ENCODE assay signal across 9 mouse cellular contexts in the genomic region with DNA sequence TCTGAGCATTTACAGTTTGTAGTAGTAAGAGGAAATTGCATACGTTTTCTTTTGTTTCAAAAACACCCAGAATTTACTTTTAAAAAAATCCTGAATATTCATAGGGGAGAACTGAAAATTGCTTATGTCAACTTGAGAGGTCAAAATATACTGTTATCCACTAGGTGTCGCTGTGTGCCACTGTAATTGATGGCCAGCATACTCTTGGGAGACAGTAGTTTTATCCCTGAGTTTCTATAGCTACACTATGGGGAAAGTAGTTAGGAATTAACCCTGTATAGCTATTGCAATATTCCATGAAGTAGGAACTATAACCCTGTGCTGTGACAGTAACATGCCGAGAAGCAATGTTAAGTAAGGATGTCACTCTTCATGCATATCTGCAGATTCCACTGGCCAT. TPM values are rescaled to one million over a fixed set of nuclear protein-coding genes. Genes with fewer than 3 reads are reported as not detected.
A peak's percentile ranks its signal among the peaks of the same experiment; 100 is the strongest.
DNase-seq lines count a peak whose midpoint lies in the region; ATAC-seq lines count a peak whose summit lies in the region.
"Had no signal": no experiment of that assay in that cellular context is flagged by ENCODE, and none has a peak within 500 bp of the region (broad histone marks: within the 10 kb centered on the region; RNA-seq: fewer than 3 reads in every experiment).

No protein-coding gene starts in this region.

- H3K4me1 ChIP-seq in limb, embryonic 10.5 days: no peaks in the 10 kb centered on the region
- H3K4me1 ChIP-seq: neural tube, embryonic 12.5 days had no signal

- H3K36me3 ChIP-seq in limb, embryonic 10.5 days: no peaks in the 10 kb centered on the region
- H3K36me3 ChIP-seq: neural tube, embryonic 12.5 days had no signal

- peak; percentile 57; the same call in 1 of the 2 replicates for ATAC-seq in erythroid progenitor cell, adult 5-6 weeks (replicated peaks; ENCODE audit: low FRiP score, poor library complexity, severe bottlenecking)

- H3K27ac ChIP-seq in limb, embryonic 10.5 days: no peak overlapping the region
- H3K27ac ChIP-seq: neural tube, embryonic 12.5 days had no signal

- no peaks in the 10 kb centered on the region for H3K27me3 ChIP-seq in limb, embryonic 10.5 days (ENCODE audit: low read depth, poor library complexity, severe bottlenecking)
- H3K27me3 ChIP-seq: neural tube, embryonic 12.5 days had no signal

- DNase-seq in adrenal gland, adult (ENCODE audit: inconsistent age in 2 of 2, low spot score in 1 of 2): peak; percentile 8 to 79
- no peak for DNase-seq in adrenal gland, adult 8-10 months
- DNase-seq in left cerebral cortex, adult 11 months (ENCODE audit: low spot score): peak; percentile 31
- DNase-seq in left cerebral cortex, adult 8-10 months (ENCODE audit: low spot score in 2 of 2): no peak
- peak; percentile 54 for DNase-seq in adrenal gland, postnatal 10 days
- DNase-seq in limb, embryonic 10.5 days (ENCODE audit: low spot score): peak; percentile 44
- DNase-seq in retina, embryonic 14.5 days (ENCODE audit: low spot score): peak; percentile 84

- H3K4me3 ChIP-seq in limb, embryonic 10.5 days: no peak overlapping the region
- H3K4me3 ChIP-seq: neural tube, embryonic 12.5 days had no signal

- WGBS in limb, embryonic 10.5 days: 34% methylated on average over 3 of the region's 3 CpGs

- no peaks in the 10 kb centered on the region for H3K9me3 ChIP-seq in limb, embryonic 10.5 days (replicated peaks)
- H3K9me3 ChIP-seq: neural tube, embryonic 12.5 days had no signal

RNA-seq across cellular contexts. Expression of gene Rgs13, which starts 20.5 kb away (rescaled TPM):
- total RNA-seq in adrenal gland, adult 8-10 months (2022): not detected
- 1 to 10 TPM in 2 of 4 experiments, under 1 TPM in 2; 0.57 to 1.4 (median 0.93) TPM for total RNA-seq in left cerebral cortex, adult 8-10 months (2022)
- total RNA-seq in adrenal gland, postnatal 10 days (2021): not detected
- total RNA-seq in erythroid progenitor cell, adult 5-6 weeks (2015; ENCODE audit: low replicate concordance): not detected in 2 replicates
- not detected in 2 replicates for total RNA-seq in erythroid progenitor cell, adult 5-6 weeks (2017; ENCODE audit: low replicate concordance)
- polyA plus RNA-seq in limb, embryonic 10.5 days (2016; fragmentation: Nextera tagmentation; extraction: Ambion mirVana): not detected in 2 replicates

RNA-seq across cellular contexts. Expression of gene Rgs1, which starts 51.4 kb away (rescaled TPM):
- 1 to 10 TPM; 1.1 to 2.3 (median 1.7) TPM for total RNA-seq in adrenal gland, adult 8-10 months (2022)
- total RNA-seq in left cerebral cortex, adult 8-10 months (2022): 1 to 10 TPM in 2 of 4 experiments, not detected in 2; 1.9 to 3.8 TPM
- 1 to 10 TPM; 1.2 to 1.5 TPM for total RNA-seq in adrenal gland, postnatal 10 days (2021)
- total RNA-seq in erythroid progenitor cell, adult 5-6 weeks (2015; ENCODE audit: low replicate concordance): 3.6 and 12.2 TPM in 2 replicates
- total RNA-seq in erythroid progenitor cell, adult 5-6 weeks (2017; ENCODE audit: low replicate concordance): 5.8 and 7.2 TPM in 2 replicates
- 0.11 TPM in 1 of 2 replicates, not detected in the other for polyA plus RNA-seq in limb, embryonic 10.5 days (2016; fragmentation: Nextera tagmentation; extraction: Ambion mirVana)
- polyA plus RNA-seq: neural tube, embryonic 12.5 days had no signal

Comparison
In these comparisons a context has a peak if more than half of its experiments do, and no peak if none do; other contexts are left out.
1. DNase-seq: peak in adrenal gland, adult (2 of 2), left cerebral cortex, adult 11 months (single experiment), adrenal gland, postnatal 10 days (single experiment), limb, embryonic 10.5 days (single experiment) and retina, embryonic 14.5 days (single experiment); none in adrenal gland, adult 8-10 months (single experiment) and left cerebral cortex, adult 8-10 months (0 of 2).